Mouse (Mus musculus): Measurements from ENCODE around the gene Tnni3k. TPM values are rescaled to one million over a fixed set of nuclear protein-coding genes. Genes with fewer than 3 reads are reported as not detected.
A peak's percentile ranks its signal among the peaks of the same experiment; 100 is the strongest.
"Not testable (repeated sequence)": the region's sequence is repeated elsewhere in the genome, so short reads cannot be mapped to it uniquely, and the experiment has no call there.

Tnni3k gene
- polyA plus RNA-seq, 1 experiment from 2014 or later, result 14.2 TPM

GRCm38 (mm10) chr3:154853257-154853656 is 201.9 kb downstream of the Tnni3k start:
- 29% methylated on average over 6 of the region's 6 CpGs for WGBS
- Histone ChIP-seq H3K4me3 (no peak overlapping the region), H3K4me1 (peaks cover 13% of the 10 kb centered on the region), H3K36me3 (peaks cover 4% of the 10 kb centered on the region; the same call in 1 of the 2 replicates), H3K27me3 (ENCODE audit: insufficient read depth, poor library complexity, severe bottlenecking) (no peaks in the 10 kb centered on the region), H3K9me3 (no peaks in the 10 kb centered on the region), H3K27ac (no peak overlapping the region)
- no peak for DNase-seq (ENCODE audit: low spot score)

- Histone ChIP-seq H3K4me3 (no peak overlapping the region), H3K4me1 (peaks cover 13% of the 10 kb centered on the region), H3K9me3 (no peaks in the 10 kb centered on the region), H3K27ac (no peak overlapping the region), H3K27me3 (ENCODE audit: insufficient read depth, poor library complexity, severe bottlenecking) (no peaks in the 10 kb centered on the region), H3K36me3 (peaks cover 4% of the 10 kb centered on the region; the same call in 1 of the 2 replicates)
- no peak for DNase-seq (ENCODE audit: low spot score)
- WGBS, result 84% methylated on average over 3 of the region's 3 CpGs
Measured at GRCm38 (mm10) chr3:154852281-154852680, 202.9 kb downstream of the Tnni3k start.

GRCm38 (mm10) chr3:154842247-154842646 is 213.0 kb downstream of the Tnni3k start:
- no peaks in the 10 kb centered on the region for H3K9me3 ChIP-seq
- WGBS, result 80% methylated on average over 7 of the region's 7 CpGs
- H3K27me3 ChIP-seq (ENCODE audit: insufficient read depth, poor library complexity, severe bottlenecking), result no peaks in the 10 kb centered on the region
- no peak overlapping the region for H3K27ac ChIP-seq
- H3K36me3 ChIP-seq, result no peaks in the 10 kb centered on the region
- no peaks in the 10 kb centered on the region for H3K4me1 ChIP-seq
- no peak for DNase-seq (ENCODE audit: low spot score)
- H3K4me3 ChIP-seq, result no peak overlapping the region

- WGBS, result 47% methylated on average over 1 of the region's 1 CpGs
- H3K27ac ChIP-seq, result no peak overlapping the region
- H3K9me3 ChIP-seq, result no peaks in the 10 kb centered on the region
- no peak for DNase-seq (ENCODE audit: low spot score)
- no peaks in the 10 kb centered on the region for H3K27me3 ChIP-seq (ENCODE audit: insufficient read depth, poor library complexity, severe bottlenecking)
- no peak overlapping the region for H3K4me3 ChIP-seq
- no peaks in the 10 kb centered on the region for H3K4me1 ChIP-seq
- no peaks in the 10 kb centered on the region for H3K36me3 ChIP-seq
Measured at GRCm38 (mm10) chr3:154841076-154841475, 214.1 kb downstream of the Tnni3k start.

- no peak for DNase-seq (ENCODE audit: low spot score)
- Histone ChIP-seq H3K27ac (no peak overlapping the region), H3K9me3 (no peaks in the 10 kb centered on the region), H3K4me1 (no peaks in the 10 kb centered on the region), H3K36me3 (no peaks in the 10 kb centered on the region), H3K4me3 (no peak overlapping the region), H3K27me3 (ENCODE audit: insufficient read depth, poor library complexity, severe bottlenecking) (no peaks in the 10 kb centered on the region)
- 85% methylated on average over 11 of the region's 11 CpGs for WGBS
Measured at GRCm38 (mm10) chr3:154837861-154838260, 217.3 kb downstream of the Tnni3k start.

- no peak overlapping the region for H3K27ac ChIP-seq
- no peak for DNase-seq (ENCODE audit: low spot score)
- no peaks in the 10 kb centered on the region for H3K36me3 ChIP-seq
- H3K27me3 ChIP-seq (ENCODE audit: insufficient read depth, poor library complexity, severe bottlenecking), result no peaks in the 10 kb centered on the region
- H3K9me3 ChIP-seq, result no peaks in the 10 kb centered on the region
- 82% methylated on average over 3 of the region's 3 CpGs for WGBS
- H3K4me1 ChIP-seq, result no peaks in the 10 kb centered on the region
- no peak overlapping the region for H3K4me3 ChIP-seq
Measured at GRCm38 (mm10) chr3:154836137-154836536, 219.1 kb downstream of the Tnni3k start.

- no peak for DNase-seq (ENCODE audit: low spot score)
- H3K27ac ChIP-seq, result no peak overlapping the region
- no peaks in the 10 kb centered on the region for H3K4me1 ChIP-seq
- 64% methylated on average over 9 of the region's 9 CpGs for WGBS
- no peaks in the 10 kb centered on the region for H3K27me3 ChIP-seq (ENCODE audit: insufficient read depth, poor library complexity, severe bottlenecking)
- no peaks in the 10 kb centered on the region for H3K9me3 ChIP-seq
- H3K36me3 ChIP-seq, result no peaks in the 10 kb centered on the region
- H3K4me3 ChIP-seq, result no peak overlapping the region
Measured at GRCm38 (mm10) chr3:154834373-154834772, 220.8 kb downstream of the Tnni3k start.

- Histone ChIP-seq H3K9me3 (no peaks in the 10 kb centered on the region), H3K4me3 (no peak overlapping the region), H3K36me3 (no peaks in the 10 kb centered on the region), H3K27me3 (ENCODE audit: insufficient read depth, poor library complexity, severe bottlenecking) (no peaks in the 10 kb centered on the region), H3K4me1 (no peaks in the 10 kb centered on the region), H3K27ac (no peak overlapping the region)
- no peak for DNase-seq (ENCODE audit: low spot score)
- WGBS, result 86% methylated on average over 3 of the region's 3 CpGs
Measured at GRCm38 (mm10) chr3:154825739-154826138, 229.5 kb downstream of the Tnni3k start.

- Histone ChIP-seq H3K27ac (no peak overlapping the region), H3K4me3 (no peak overlapping the region), H3K36me3 (no peaks in the 10 kb centered on the region), H3K4me1 (no peaks in the 10 kb centered on the region), H3K9me3 (no peaks in the 10 kb centered on the region), H3K27me3 (ENCODE audit: insufficient read depth, poor library complexity, severe bottlenecking) (no peaks in the 10 kb centered on the region)
- DNase-seq (ENCODE audit: low spot score), result no peak
- 61% methylated on average over 4 of the region's 4 CpGs for WGBS
Measured at GRCm38 (mm10) chr3:154824713-154825112, 230.5 kb downstream of the Tnni3k start.

- not testable (repeated sequence) for H3K4me3 ChIP-seq; H3K9me3 ChIP-seq; H3K27ac ChIP-seq; H3K36me3 ChIP-seq; H3K4me1 ChIP-seq; H3K27me3 ChIP-seq (ENCODE audit: insufficient read depth, poor library complexity, severe bottlenecking)
- 9% methylated on average over 5 of the region's 5 CpGs for WGBS
- DNase-seq (ENCODE audit: low spot score), result peak; percentile 88
Measured at GRCm38 (mm10) chr3:154819684-154820083, 235.5 kb downstream of the Tnni3k start.

- WGBS, result 3% methylated on average over 7 of the region's 7 CpGs
- H3K4me1 ChIP-seq, result peaks cover 8% of the 10 kb centered on the region; the same call in 1 of the 2 replicates
- DNase-seq (ENCODE audit: low spot score), result no peak
- H3K27me3 ChIP-seq (ENCODE audit: insufficient read depth, poor library complexity, severe bottlenecking), result no peaks in the 10 kb centered on the region
- no peak overlapping the region for H3K4me3 ChIP-seq
- H3K9me3 ChIP-seq, result no peaks in the 10 kb centered on the region
- H3K36me3 ChIP-seq, result no peaks in the 10 kb centered on the region
- H3K27ac ChIP-seq, result no peak overlapping the region
Measured at GRCm38 (mm10) chr3:154817732-154818131, 237.5 kb downstream of the Tnni3k start.

GRCm38 (mm10) chr3:154816801-154817625 is 238.2 kb downstream of the Tnni3k start:
- no peak overlapping the region for H3K4me3 ChIP-seq
- WGBS, result 38% methylated on average over 19 of the region's 19 CpGs
- no peaks in the 10 kb centered on the region for H3K27me3 ChIP-seq (ENCODE audit: insufficient read depth, poor library complexity, severe bottlenecking)
- H3K9me3 ChIP-seq, result no peaks in the 10 kb centered on the region
- peaks cover 8% of the 10 kb centered on the region; the same call in 1 of the 2 replicates for H3K4me1 ChIP-seq
- H3K36me3 ChIP-seq, result no peaks in the 10 kb centered on the region
- H3K27ac ChIP-seq, result no peak overlapping the region
- DNase-seq (ENCODE audit: low spot score), result peak; percentile 82

GRCm38 (mm10) chr3:154816231-154816630 is 239.0 kb downstream of the Tnni3k start:
- Histone ChIP-seq H3K36me3 (no peaks in the 10 kb centered on the region), H3K4me1 (peaks cover 9% of the 10 kb centered on the region; the same call in 1 of the 2 replicates), H3K27me3 (ENCODE audit: insufficient read depth, poor library complexity, severe bottlenecking) (0 out of 2 replicates have a peak, but pooled peaks cover 4% of the 10 kb centered on the region), H3K4me3 (no peak overlapping the region), H3K9me3 (no peaks in the 10 kb centered on the region), H3K27ac (no peak overlapping the region)
- no peak for DNase-seq (ENCODE audit: low spot score)
- WGBS, result 52% methylated on average over 3 of the region's 3 CpGs

Data from heart, embryonic 10.5 days (tissue).